Mouse (Mus musculus): ENCODE results near the gene Gbx2. TPM values are rescaled to one million over a fixed set of nuclear protein-coding genes. Genes with fewer than 3 reads are reported as not detected.

Gbx2 gene
- total and polyA plus RNA-seq, 3 experiments: 0.27 TPM; not detected in 2

DNA sequence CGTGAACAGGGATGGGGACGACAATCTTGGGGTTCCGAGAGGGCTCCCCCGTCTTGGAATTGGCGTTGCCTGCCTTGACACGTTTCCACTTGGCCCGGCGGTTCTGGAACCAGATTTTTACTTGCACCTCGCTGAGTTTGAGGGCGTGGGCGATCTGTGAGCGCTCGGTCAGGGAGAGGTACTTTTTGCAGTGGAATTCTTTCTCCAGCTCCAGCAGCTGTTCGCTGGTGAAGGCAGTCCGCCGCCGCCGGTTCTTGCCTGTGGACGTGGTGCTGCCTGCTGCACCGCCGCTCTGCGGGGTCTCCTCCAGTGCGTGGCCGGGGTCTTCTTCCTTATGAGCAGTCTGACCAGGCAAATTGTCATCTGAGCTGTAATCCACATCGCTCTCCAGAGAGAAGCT is 2.3 kb downstream of the Gbx2 start:
- H3K4me1 ChIP-seq (ENCODE audit: insufficient read depth, low read depth, low read length): no peaks in the 10 kb centered on the region
- H3K9me3 ChIP-seq (replicated peaks): peaks cover 93% of the 10 kb centered on the region
- no peak for ATAC-seq (ENCODE audit: extremely low read depth, insufficient number of reproducible peaks, low FRiP score, poor library complexity, severe bottlenecking)
- DNase-seq (ENCODE audit: low spot score): no peak
- TF ChIP-seq TAL1 (conservative IDR thresholded peaks at IDR 0.05; ENCODE audit: low read depth, low read length) (no peak), CTCF (IDR thresholded peaks at IDR 0.05; ENCODE audit: low read depth, low read length) (no peak), GATA1 (IDR thresholded peaks at IDR 0.05; ENCODE audit: borderline replicate concordance, low read length) (no peak)
- no peaks in the 10 kb centered on the region for H3K27me3 ChIP-seq (ENCODE audit: insufficient read depth, low read length)
- H3K4me3 ChIP-seq (ENCODE audit: low read depth, low read length): no peak overlapping the region; the same call in 1 of the 2 replicates
- no peaks in the 10 kb centered on the region for H3K36me3 ChIP-seq (replicated peaks)

DNA sequence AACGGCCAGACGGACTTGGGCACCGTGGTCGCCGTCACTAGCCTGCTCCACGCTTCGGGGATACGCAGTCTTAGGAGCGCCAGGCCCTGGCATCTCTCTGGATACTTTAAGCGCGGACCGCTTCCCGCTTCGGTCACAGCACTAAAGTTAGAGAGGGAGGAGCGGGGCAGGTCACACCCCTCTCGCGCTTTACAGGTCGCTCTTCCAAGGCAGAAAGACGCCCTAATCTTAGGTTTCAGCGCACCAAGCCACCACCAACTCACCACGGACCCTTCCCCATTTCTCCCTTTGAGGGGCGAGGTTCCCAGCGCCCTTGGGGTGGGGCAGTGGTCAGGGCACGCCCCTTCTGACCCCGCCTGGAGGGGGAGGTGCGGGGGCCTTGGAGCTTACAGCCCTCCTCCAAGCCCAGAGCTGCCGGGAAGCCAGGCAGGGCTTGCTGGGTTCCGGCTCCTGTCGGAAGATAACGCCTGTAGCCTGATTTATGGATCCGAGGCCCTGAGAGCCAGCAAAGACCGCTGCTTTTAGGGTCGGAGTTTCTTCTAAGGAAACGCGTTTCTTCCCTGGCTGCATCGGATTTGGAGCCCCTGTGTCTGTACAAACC is 3.8 kb downstream of the Gbx2 start:
- ATAC-seq (ENCODE audit: extremely low read depth, insufficient number of reproducible peaks, low FRiP score, poor library complexity, severe bottlenecking) (no peak), DNase-seq (ENCODE audit: low spot score) (no peak)
- Histone ChIP-seq H3K36me3 (replicated peaks) (no peaks in the 10 kb centered on the region), H3K4me1 (ENCODE audit: insufficient read depth, low read depth, low read length) (no peaks in the 10 kb centered on the region), H3K9me3 (replicated peaks) (peaks cover 97% of the 10 kb centered on the region), H3K4me3 (ENCODE audit: low read depth, low read length) (peak overlapping the region; percentile 4; the same call in 1 of the 2 replicates), H3K27me3 (ENCODE audit: insufficient read depth, low read length) (no peaks in the 10 kb centered on the region)
- TF ChIP-seq GATA1 (IDR thresholded peaks at IDR 0.05; ENCODE audit: borderline replicate concordance, low read length) (no peak), CTCF (IDR thresholded peaks at IDR 0.05; ENCODE audit: low read depth, low read length) (no peak), POLR2AphosphoS5 (IDR thresholded peaks at IDR 0.05; ENCODE audit: insufficient replicate concordance, low read depth, low read length) (no peak), TAL1 (conservative IDR thresholded peaks at IDR 0.05; ENCODE audit: low read depth, low read length) (no peak), GATA2 (IDR thresholded peaks at IDR 0.05; ENCODE audit: borderline replicate concordance, low read depth, low read length) (no peak)

DNA sequence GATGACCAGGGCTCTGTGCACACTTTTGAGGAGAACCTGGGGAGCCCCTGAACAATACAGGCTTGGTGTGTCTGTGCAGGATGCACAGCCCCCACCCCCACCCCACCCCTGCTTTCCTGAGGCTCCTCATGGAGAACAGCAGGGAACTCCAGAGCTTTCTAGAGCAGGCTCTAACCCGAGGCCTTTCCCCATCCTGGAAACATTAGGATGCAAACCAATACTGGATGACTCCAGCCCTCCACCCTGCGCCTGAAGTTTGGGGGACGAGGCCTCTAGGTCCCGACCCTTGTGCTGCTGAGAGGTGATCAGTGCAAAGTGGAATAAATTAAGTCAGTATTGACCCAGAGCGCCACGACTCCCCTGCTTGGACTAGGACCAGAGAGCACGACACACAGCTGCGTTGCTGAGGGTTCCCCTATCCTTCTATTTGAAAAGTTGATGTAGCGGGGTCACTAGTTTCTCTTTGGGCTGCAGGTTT is 4.4 kb downstream of the Gbx2 start:
- no peaks in the 10 kb centered on the region for H3K27me3 ChIP-seq (ENCODE audit: insufficient read depth, low read length)
- no peaks in the 10 kb centered on the region for H3K36me3 ChIP-seq (replicated peaks)
- no peaks in the 10 kb centered on the region for H3K4me1 ChIP-seq (ENCODE audit: insufficient read depth, low read depth, low read length)
- DNase-seq (ENCODE audit: low spot score): no peak
- peak overlapping the region; percentile 4; the same call in 1 of the 2 replicates for H3K4me3 ChIP-seq (ENCODE audit: low read depth, low read length)
- no peak for TF ChIP-seq POLR2AphosphoS5 (IDR thresholded peaks at IDR 0.05; ENCODE audit: insufficient replicate concordance, low read depth, low read length)
- TF ChIP-seq GATA1 (IDR thresholded peaks at IDR 0.05; ENCODE audit: borderline replicate concordance, low read length): no peak
- TF ChIP-seq GATA2 (IDR thresholded peaks at IDR 0.05; ENCODE audit: borderline replicate concordance, low read depth, low read length): no peak
- no peak for TF ChIP-seq CTCF (IDR thresholded peaks at IDR 0.05; ENCODE audit: low read depth, low read length)
- TF ChIP-seq TAL1 (conservative IDR thresholded peaks at IDR 0.05; ENCODE audit: low read depth, low read length): no peak
- ATAC-seq (ENCODE audit: extremely low read depth, insufficient number of reproducible peaks, low FRiP score, poor library complexity, severe bottlenecking): no peak
- H3K9me3 ChIP-seq (replicated peaks): peaks cover 97% of the 10 kb centered on the region

DNA sequence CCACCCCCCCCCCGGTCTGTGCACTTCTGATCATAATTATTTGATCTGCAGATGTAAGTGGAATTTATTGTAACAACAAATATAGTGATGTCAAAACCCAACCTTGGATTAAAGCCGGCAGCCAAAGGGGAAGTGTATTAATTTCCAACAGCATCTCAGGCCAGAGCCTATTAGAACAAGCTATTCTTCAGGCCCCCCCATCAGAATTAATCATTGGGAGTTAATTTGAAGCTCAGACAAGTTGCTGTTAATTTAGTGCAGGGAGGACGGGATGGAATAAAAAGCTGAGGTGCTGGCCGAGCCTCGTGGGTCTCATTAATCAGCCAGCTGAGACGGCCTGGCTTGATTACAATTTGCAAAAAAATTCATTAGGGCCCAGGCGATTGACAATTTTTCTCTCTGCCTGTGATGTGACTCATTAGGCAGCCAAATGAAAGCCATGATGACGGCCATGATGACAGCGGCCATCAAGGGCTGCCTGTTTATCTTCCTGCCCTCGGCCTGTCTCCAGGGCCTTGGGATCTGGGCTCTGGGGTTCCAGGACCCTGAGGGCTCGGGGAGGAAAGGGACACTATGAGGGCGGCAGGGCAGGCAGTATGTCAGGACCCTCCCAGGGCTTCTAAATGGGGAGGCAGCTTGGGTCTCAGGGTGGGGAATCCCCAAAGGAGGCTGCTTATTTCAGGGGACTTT is 5.3 kb downstream of the Gbx2 start:
- Histone ChIP-seq H3K4me3 (ENCODE audit: low read depth, low read length) (no peak overlapping the region), H3K36me3 (replicated peaks) (no peaks in the 10 kb centered on the region), H3K9me3 (replicated peaks) (peaks cover 95% of the 10 kb centered on the region), H3K27me3 (ENCODE audit: insufficient read depth, low read length) (no peaks in the 10 kb centered on the region), H3K4me1 (ENCODE audit: insufficient read depth, low read depth, low read length) (no peaks in the 10 kb centered on the region)
- ATAC-seq (ENCODE audit: extremely low read depth, insufficient number of reproducible peaks, low FRiP score, poor library complexity, severe bottlenecking): no peak
- DNase-seq (ENCODE audit: low spot score): no peak
- TF ChIP-seq GATA2 (IDR thresholded peaks at IDR 0.05; ENCODE audit: borderline replicate concordance, low read depth, low read length) (no peak), TAL1 (conservative IDR thresholded peaks at IDR 0.05; ENCODE audit: low read depth, low read length) (no peak), POLR2AphosphoS5 (IDR thresholded peaks at IDR 0.05; ENCODE audit: insufficient replicate concordance, low read depth, low read length) (no peak), CTCF (IDR thresholded peaks at IDR 0.05; ENCODE audit: low read depth, low read length) (no peak), GATA1 (IDR thresholded peaks at IDR 0.05; ENCODE audit: borderline replicate concordance, low read length) (no peak)

DNA sequence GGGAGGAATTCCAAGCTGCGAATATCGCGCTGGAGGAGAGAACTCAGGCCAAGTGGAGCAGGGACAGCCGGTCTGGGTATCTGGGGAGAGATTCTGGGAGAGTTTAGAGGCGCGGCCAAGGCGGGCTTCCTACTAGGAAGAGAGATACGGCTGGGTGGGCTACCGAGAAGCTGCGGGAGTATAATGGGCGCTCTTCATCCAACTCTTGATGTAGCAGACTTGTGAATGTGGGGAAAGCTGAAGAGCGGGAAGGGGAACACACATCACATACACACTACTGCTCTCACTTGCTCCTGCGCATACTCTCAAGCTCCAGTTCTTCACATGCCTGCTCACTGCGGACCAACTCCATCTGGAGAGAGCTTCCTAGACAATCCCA is 7.3 kb downstream of the Gbx2 start:
- Histone ChIP-seq H3K36me3 (replicated peaks) (no peaks in the 10 kb centered on the region), H3K4me3 (ENCODE audit: low read depth, low read length) (no peak overlapping the region), H3K9me3 (replicated peaks) (peaks cover 96% of the 10 kb centered on the region), H3K27me3 (ENCODE audit: insufficient read depth, low read length) (no peaks in the 10 kb centered on the region), H3K4me1 (ENCODE audit: insufficient read depth, low read depth, low read length) (no peaks in the 10 kb centered on the region)
- TF ChIP-seq TAL1 (conservative IDR thresholded peaks at IDR 0.05; ENCODE audit: low read depth, low read length) (no peak), POLR2AphosphoS5 (IDR thresholded peaks at IDR 0.05; ENCODE audit: insufficient replicate concordance, low read depth, low read length) (no peak), CTCF (IDR thresholded peaks at IDR 0.05; ENCODE audit: low read depth, low read length) (no peak), GATA1 (IDR thresholded peaks at IDR 0.05; ENCODE audit: borderline replicate concordance, low read length) (no peak), GATA2 (IDR thresholded peaks at IDR 0.05; ENCODE audit: borderline replicate concordance, low read depth, low read length) (no peak)
- ATAC-seq (ENCODE audit: extremely low read depth, insufficient number of reproducible peaks, low FRiP score, poor library complexity, severe bottlenecking) (no peak), DNase-seq (ENCODE audit: low spot score) (no peak)

DNA sequence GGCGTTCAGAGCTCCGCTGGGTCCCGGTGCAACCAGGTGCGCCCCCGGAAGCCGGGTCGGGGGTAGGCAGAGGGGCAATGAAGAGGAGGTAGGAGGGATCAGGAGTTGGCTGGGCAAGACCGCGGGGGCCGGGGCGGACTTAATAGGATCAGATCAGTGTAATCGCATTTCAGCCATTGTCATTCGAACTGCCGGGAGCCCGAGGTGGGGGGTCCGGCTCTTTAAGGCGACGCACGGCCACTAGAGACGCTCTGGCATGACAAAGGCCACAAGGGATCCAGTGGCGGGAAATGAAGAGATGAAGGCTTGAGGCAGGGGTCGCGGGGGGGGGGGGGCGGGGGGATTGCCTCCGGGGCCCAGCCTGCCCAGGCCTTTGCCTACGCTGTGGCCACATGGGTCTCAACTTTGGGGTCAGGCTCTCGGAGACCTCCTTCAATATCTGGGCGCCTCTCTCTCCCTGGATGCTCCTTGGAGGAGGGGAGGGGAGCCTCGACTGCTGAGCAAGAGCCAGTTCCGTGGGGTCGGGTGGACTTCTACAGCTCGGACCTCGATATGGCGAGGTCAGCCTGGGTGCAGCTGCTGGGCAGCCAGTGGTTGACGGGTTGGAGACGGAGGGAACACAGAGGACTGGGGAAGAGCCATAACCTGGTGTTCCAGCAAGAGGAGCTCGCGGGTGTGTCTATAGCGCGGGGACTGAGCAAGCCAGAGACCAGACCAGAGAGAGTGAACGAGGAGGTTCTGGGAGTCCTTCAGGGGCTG is 7.9 kb downstream of the Gbx2 start:
- H3K27me3 ChIP-seq (ENCODE audit: insufficient read depth, low read length): no peaks in the 10 kb centered on the region
- H3K4me3 ChIP-seq (ENCODE audit: low read depth, low read length): no peak overlapping the region
- no peak for DNase-seq (ENCODE audit: low spot score)
- H3K36me3 ChIP-seq (replicated peaks): no peaks in the 10 kb centered on the region
- TF ChIP-seq TAL1 (conservative IDR thresholded peaks at IDR 0.05; ENCODE audit: low read depth, low read length) (no peak), POLR2AphosphoS5 (IDR thresholded peaks at IDR 0.05; ENCODE audit: insufficient replicate concordance, low read depth, low read length) (no peak), GATA1 (IDR thresholded peaks at IDR 0.05; ENCODE audit: borderline replicate concordance, low read length) (no peak), CTCF (IDR thresholded peaks at IDR 0.05; ENCODE audit: low read depth, low read length) (no peak), GATA2 (IDR thresholded peaks at IDR 0.05; ENCODE audit: borderline replicate concordance, low read depth, low read length) (no peak)
- ATAC-seq (ENCODE audit: extremely low read depth, insufficient number of reproducible peaks, low FRiP score, poor library complexity, severe bottlenecking): no peak
- H3K9me3 ChIP-seq (replicated peaks): peaks cover 96% of the 10 kb centered on the region
- H3K4me1 ChIP-seq (ENCODE audit: insufficient read depth, low read depth, low read length): no peaks in the 10 kb centered on the region

Data from G1E (cell line).